Mouse (Mus musculus) forebrain, embryonic 12.5 days (tissue): ENCODE measurements at regions not wholly inside any gene's neighbourhood (a gene's known extent, or its start where the extent isn't known, plus 50 kb on each side); places are given as distances from the start of the nearest gene placed in this dataset.

Experiments
- ATAC-seq: fragments of 200-750 bp; cut with Nextera tagmentation; 2 replicates; pipeline ENCODE4 v1.8.0; 2017; ENCODE audit warnings: moderate TSS enrichment; ENCODE audit not compliant: low FRiP score
- H3K27ac ChIP-seq: fragments of 300-500 bp; sonication (generic); 2 replicates; pipeline ENCODE4 v1.5.1; 2016; ENCODE audit warnings: mild to moderate bottlenecking
- H3K27me3 ChIP-seq: fragments of 300-500 bp; sonication (generic); 2 replicates; pipeline ENCODE4 v1.6.1; 2016; ENCODE audit warnings: mild to moderate bottlenecking
- H3K36me3 ChIP-seq: fragments of 300-500 bp; sonication (generic); replicated peaks from 2 replicates; pipeline ENCODE4 v1.6.1; 2016; ENCODE audit warnings: mild to moderate bottlenecking
- H3K4me1 ChIP-seq: fragments of 300-500 bp; sonication (generic); 2 replicates; pipeline ENCODE4 v1.6.1; 2016
- H3K4me2 ChIP-seq: fragments of 300-500 bp; sonication (generic); 2 replicates; pipeline ENCODE4 v1.6.1; 2016; ENCODE audit warnings: mild to moderate bottlenecking, moderate library complexity
- H3K4me3 ChIP-seq: fragments of 300-500 bp; sonication (generic); replicated peaks from 2 replicates; pipeline ENCODE4 v1.5.1; 2016; ENCODE audit warnings: mild to moderate bottlenecking
- H3K9ac ChIP-seq: fragments of 300-500 bp; sonication (generic); 2 replicates; pipeline ENCODE4 v1.6.1; 2016; ENCODE audit warnings: mild to moderate bottlenecking
- H3K9me3 ChIP-seq: fragments of 300-500 bp; sonication (generic); 2 replicates; pipeline ENCODE4 v1.6.1; 2016
- WGBS: fragments of 180-500 bp; shearing (Covaris S2); methylation state at CpG from one replicate; pipeline ENCODE4 v1.1.7; 2016; 5-methylcytosine and 5-hydroxymethylcytosine counted together

GRCm38 (mm10) chr12:52368034-52368433, 135.7 kb upstream of the Arhgap5 start:
- Histone ChIP-seq H3K4me2 (no peak overlapping the region), H3K4me1 (0 out of 2 replicates have a peak, but pooled peaks cover 7% of the 10 kb centered on the region), H3K27ac (no peak overlapping the region), H3K9ac (no peak overlapping the region), H3K36me3 (no peaks in the 10 kb centered on the region), H3K27me3 (no peaks in the 10 kb centered on the region), H3K9me3 (no peaks in the 10 kb centered on the region), H3K4me3 (no peak overlapping the region)
- no peak for ATAC-seq
- 84% methylated on average over 6 of the region's 6 CpGs for WGBS

- Histone ChIP-seq H3K27me3 (no peaks in the 10 kb centered on the region), H3K36me3 (no peaks in the 10 kb centered on the region), H3K9me3 (no peaks in the 10 kb centered on the region), H3K27ac (no peak overlapping the region), H3K4me2 (no peak overlapping the region), H3K9ac (no peak overlapping the region), H3K4me1 (0 out of 2 replicates have a peak, but pooled peaks cover 7% of the 10 kb centered on the region), H3K4me3 (no peak overlapping the region)
- ATAC-seq = no peak
- 86% methylated on average over 4 of the region's 4 CpGs for WGBS
Measured at GRCm38 (mm10) chr12:52368466-52368865, 135.3 kb upstream of the Arhgap5 start.

- Histone ChIP-seq H3K27ac (no peak overlapping the region), H3K36me3 (no peaks in the 10 kb centered on the region), H3K9me3 (no peaks in the 10 kb centered on the region), H3K4me3 (no peak overlapping the region), H3K4me1 (0 out of 2 replicates have a peak, but pooled peaks cover 7% of the 10 kb centered on the region), H3K4me2 (no peak overlapping the region), H3K9ac (no peak overlapping the region), H3K27me3 (no peaks in the 10 kb centered on the region)
- no peak for ATAC-seq
- 85% methylated on average over 12 of the region's 12 CpGs for WGBS
Measured at GRCm38 (mm10) chr12:52370153-52370710, 133.5 kb upstream of the Arhgap5 start.

GRCm38 (mm10) chr12:52375116-52375515, 128.7 kb upstream of the Arhgap5 start:
- Histone ChIP-seq H3K27me3 (no peaks in the 10 kb centered on the region), H3K4me2 (no peak overlapping the region), H3K27ac (no peak overlapping the region), H3K4me3 (no peak overlapping the region), H3K9ac (no peak overlapping the region), H3K4me1 (peaks cover 3% of the 10 kb centered on the region; the same call in 1 of the 2 replicates), H3K36me3 (no peaks in the 10 kb centered on the region), H3K9me3 (no peaks in the 10 kb centered on the region)
- WGBS = 82% methylated on average over 4 of the region's 4 CpGs
- no peak for ATAC-seq

GRCm38 (mm10) chr12:52376692-52377462, 126.9 kb upstream of the Arhgap5 start:
- Histone ChIP-seq H3K9me3 (no peaks in the 10 kb centered on the region), H3K4me2 (no peak overlapping the region), H3K27me3 (no peaks in the 10 kb centered on the region), H3K36me3 (no peaks in the 10 kb centered on the region), H3K4me3 (no peak overlapping the region), H3K9ac (no peak overlapping the region), H3K4me1 (peaks cover 16% of the 10 kb centered on the region), H3K27ac (no peak overlapping the region)
- WGBS = 86% methylated on average over 10 of the region's 10 CpGs
- no peak for ATAC-seq

GRCm38 (mm10) chr12:52377463-52377848, 126.3 kb upstream of the Arhgap5 start:
- Histone ChIP-seq H3K4me2 (no peak overlapping the region), H3K9me3 (no peaks in the 10 kb centered on the region), H3K27me3 (no peaks in the 10 kb centered on the region), H3K9ac (no peak overlapping the region), H3K27ac (no peak overlapping the region), H3K36me3 (no peaks in the 10 kb centered on the region), H3K4me3 (no peak overlapping the region), H3K4me1 (peaks cover 22% of the 10 kb centered on the region)
- WGBS = 93% methylated on average over 2 of the region's 2 CpGs
- ATAC-seq = no peak

- no peaks in the 10 kb centered on the region for H3K9me3 ChIP-seq
- H3K4me2 ChIP-seq = no peak overlapping the region
- no peak for ATAC-seq
- no peak overlapping the region for H3K27ac ChIP-seq
- H3K4me1 ChIP-seq = peaks cover 31% of the 10 kb centered on the region
- H3K36me3 ChIP-seq = no peaks in the 10 kb centered on the region
- 89% methylated on average over 4 of the region's 4 CpGs for WGBS
- no peak overlapping the region for H3K9ac ChIP-seq
- H3K4me3 ChIP-seq = no peak overlapping the region
- H3K27me3 ChIP-seq = no peaks in the 10 kb centered on the region
Measured at GRCm38 (mm10) chr12:52379245-52379644, 124.5 kb upstream of the Arhgap5 start.

GRCm38 (mm10) chr12:52379960-52380359, 123.8 kb upstream of the Arhgap5 start:
- Histone ChIP-seq H3K36me3 (no peaks in the 10 kb centered on the region), H3K27ac (no peak overlapping the region), H3K27me3 (no peaks in the 10 kb centered on the region), H3K9ac (no peak overlapping the region), H3K9me3 (no peaks in the 10 kb centered on the region), H3K4me3 (no peak overlapping the region), H3K4me2 (no peak overlapping the region), H3K4me1 (peaks cover 31% of the 10 kb centered on the region)
- 67% methylated on average over 5 of the region's 5 CpGs for WGBS
- ATAC-seq = no peak

GRCm38 (mm10) chr12:52381161-52381967, 122.4 kb upstream of the Arhgap5 start:
- 41% methylated on average over 18 of the region's 18 CpGs for WGBS
- no peak overlapping the region for H3K4me3 ChIP-seq
- peaks cover 31% of the 10 kb centered on the region for H3K4me1 ChIP-seq
- no peaks in the 10 kb centered on the region for H3K27me3 ChIP-seq
- ATAC-seq = peak; percentile 78
- H3K27ac ChIP-seq = peak overlapping the region; percentile 51
- no peaks in the 10 kb centered on the region for H3K9me3 ChIP-seq
- H3K4me2 ChIP-seq = no peak overlapping the region
- H3K36me3 ChIP-seq = no peaks in the 10 kb centered on the region
- peak overlapping the region; percentile 25; the same call in 1 of the 2 replicates for H3K9ac ChIP-seq

- peaks cover 31% of the 10 kb centered on the region for H3K4me1 ChIP-seq
- H3K9ac ChIP-seq = peak overlapping the region; percentile 25; the same call in 1 of the 2 replicates
- no peaks in the 10 kb centered on the region for H3K27me3 ChIP-seq
- H3K4me3 ChIP-seq = no peak overlapping the region
- WGBS = 79% methylated on average over 1 of the region's 1 CpGs
- H3K36me3 ChIP-seq = no peaks in the 10 kb centered on the region
- H3K27ac ChIP-seq = peak overlapping the region; percentile 51
- no peak; the same call in 1 of the 2 replicates for ATAC-seq
- H3K9me3 ChIP-seq = no peaks in the 10 kb centered on the region
- H3K4me2 ChIP-seq = no peak overlapping the region
Measured at GRCm38 (mm10) chr12:52381968-52382325, 121.8 kb upstream of the Arhgap5 start.

GRCm38 (mm10) chr12:52382832-52383580, 120.8 kb upstream of the Arhgap5 start:
- H3K27me3 ChIP-seq = no peaks in the 10 kb centered on the region
- H3K4me3 ChIP-seq = no peak overlapping the region
- H3K4me2 ChIP-seq = peak overlapping the region; percentile 13; the same call in 1 of the 2 replicates
- ATAC-seq = peak; percentile 45; the same call in 1 of the 2 replicates
- WGBS = 10% methylated on average over 7 of the region's 7 CpGs
- H3K9me3 ChIP-seq = no peaks in the 10 kb centered on the region
- H3K4me1 ChIP-seq = peaks cover 31% of the 10 kb centered on the region
- no peak overlapping the region for H3K9ac ChIP-seq
- H3K36me3 ChIP-seq = no peaks in the 10 kb centered on the region
- peak overlapping the region; percentile 51; the same call in 1 of the 2 replicates for H3K27ac ChIP-seq

- Histone ChIP-seq H3K4me3 (no peak overlapping the region), H3K4me2 (0 out of 2 replicates have a peak overlapping the region, but pooled peaks have one; percentile 10), H3K4me1 (peaks cover 27% of the 10 kb centered on the region), H3K27ac (peak overlapping the region; percentile 81), H3K27me3 (no peaks in the 10 kb centered on the region), H3K9ac (no peak overlapping the region), H3K9me3 (no peaks in the 10 kb centered on the region), H3K36me3 (no peaks in the 10 kb centered on the region)
- WGBS = 9% methylated on average over 5 of the region's 5 CpGs
- peak; percentile 79 for ATAC-seq
Measured at GRCm38 (mm10) chr12:52389552-52389951, 114.2 kb upstream of the Arhgap5 start.
